Mouse (Mus musculus) limb, embryonic 12.5 days (tissue): ENCODE measurements at regions not wholly inside any gene's neighbourhood (a gene's known extent, or its start where the extent isn't known, plus 50 kb on each side); places are given as distances from the start of the nearest gene placed in this dataset.

Source experiments
- ATAC-seq: fragments of 200-750 bp; cut with Nextera tagmentation; 2 replicates; pipeline ENCODE4 v1.8.0; 2017; ENCODE audit warnings: low read depth, moderate TSS enrichment; ENCODE audit not compliant: insufficient number of reproducible peaks, insufficient read depth, low FRiP score, low TSS enrichment
- H3K27ac ChIP-seq: fragments of 300-500 bp; sonication (generic); 2 replicates; pipeline ENCODE4 v1.5.1; 2016; ENCODE audit warnings: mild to moderate bottlenecking, moderate library complexity
- H3K27me3 ChIP-seq: fragments of 300-500 bp; sonication (generic); 2 replicates; pipeline ENCODE4 v1.6.1; 2016; ENCODE audit warnings: mild to moderate bottlenecking, moderate library complexity
- H3K36me3 ChIP-seq: fragments of 300-500 bp; sonication (generic); 2 replicates; pipeline ENCODE4 v1.6.1; 2016; ENCODE audit warnings: mild to moderate bottlenecking, moderate library complexity
- H3K4me1 ChIP-seq: fragments of 300-500 bp; sonication (generic); replicated peaks from 2 replicates; pipeline ENCODE4 v1.6.1; 2016
- H3K4me2 ChIP-seq: fragments of 300-500 bp; sonication (generic); 2 replicates; pipeline ENCODE4 v1.6.1; 2016; ENCODE audit warnings: mild to moderate bottlenecking, moderate library complexity
- H3K4me3 ChIP-seq: fragments of 300-500 bp; sonication (generic); replicated peaks from 2 replicates; pipeline ENCODE4 v1.5.1; 2016; ENCODE audit warnings: mild to moderate bottlenecking
- H3K9ac ChIP-seq: fragments of 300-500 bp; sonication (generic); replicated peaks from 2 replicates; pipeline ENCODE4 v1.6.1; 2016; ENCODE audit warnings: mild to moderate bottlenecking, moderate library complexity
- H3K9me3 ChIP-seq: fragments of 300-500 bp; sonication (generic); 2 replicates; pipeline ENCODE4 v1.6.1; 2016; ENCODE audit warnings: mild to moderate bottlenecking, moderate library complexity
- WGBS: fragments of 180-500 bp; shearing (Covaris S2); methylation state at CpG from one replicate; pipeline ENCODE4 v1.1.7; 2016; 5-methylcytosine and 5-hydroxymethylcytosine counted together

DNA sequence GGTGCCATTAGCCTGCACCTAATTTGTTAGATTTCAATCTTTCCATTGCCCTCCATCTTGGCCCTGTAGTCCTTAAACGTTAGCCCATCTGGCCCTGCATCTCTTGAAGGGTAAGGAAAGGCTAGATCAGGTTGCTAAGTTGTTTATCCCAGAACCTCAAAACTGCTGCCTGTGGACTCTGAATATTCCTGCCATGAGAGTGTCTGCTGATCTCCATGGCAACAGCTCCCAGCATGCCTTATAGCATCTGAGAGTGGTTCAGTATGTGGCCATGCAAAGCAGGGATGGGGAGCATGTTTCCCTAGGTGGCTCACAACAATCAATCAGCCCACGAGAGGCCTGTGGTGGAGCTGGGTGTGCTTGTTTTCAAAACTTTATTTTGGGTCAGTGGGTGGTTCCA, 346.3 kb downstream of the Rps24 start:
- no peak for ATAC-seq
- no peak overlapping the region for H3K4me2 ChIP-seq
- 42% methylated on average over 2 of the region's 2 CpGs for WGBS
- no peaks in the 10 kb centered on the region for H3K36me3 ChIP-seq
- peaks cover 35% of the 10 kb centered on the region for H3K4me1 ChIP-seq
- H3K27me3 ChIP-seq = no peaks in the 10 kb centered on the region
- H3K9ac ChIP-seq = no peak overlapping the region
- no peak overlapping the region for H3K4me3 ChIP-seq
- H3K27ac ChIP-seq = 0 out of 2 replicates have a peak overlapping the region, but pooled peaks have one; percentile 17
- H3K9me3 ChIP-seq = no peaks in the 10 kb centered on the region

DNA sequence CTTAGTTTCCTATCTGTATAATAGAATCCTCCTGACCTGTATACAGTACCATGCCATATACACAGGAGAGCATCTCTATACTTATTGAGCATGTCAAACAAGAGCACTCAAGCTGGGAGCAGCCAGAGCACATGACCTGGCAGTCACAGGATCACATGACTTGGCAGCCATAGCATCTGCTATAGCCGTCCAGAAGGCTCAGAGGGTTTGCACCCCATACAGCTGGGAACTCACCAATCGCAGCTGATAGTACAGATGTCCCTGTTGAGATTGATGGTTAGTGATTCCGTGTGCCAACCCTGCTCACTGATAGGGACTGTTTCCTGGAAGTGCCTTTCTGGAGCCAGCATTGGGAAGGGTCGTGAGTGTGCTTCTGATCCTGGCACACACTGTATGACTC, 351.3 kb downstream of the Rps24 start:
- H3K4me1 ChIP-seq = peaks cover 44% of the 10 kb centered on the region
- H3K27me3 ChIP-seq = no peaks in the 10 kb centered on the region
- ATAC-seq = no peak
- 79% methylated on average over 4 of the region's 4 CpGs for WGBS
- no peak overlapping the region for H3K4me3 ChIP-seq
- H3K9me3 ChIP-seq = no peaks in the 10 kb centered on the region
- no peak overlapping the region for H3K9ac ChIP-seq
- H3K36me3 ChIP-seq = no peaks in the 10 kb centered on the region
- no peak overlapping the region for H3K27ac ChIP-seq
- no peak overlapping the region for H3K4me2 ChIP-seq

DNA sequence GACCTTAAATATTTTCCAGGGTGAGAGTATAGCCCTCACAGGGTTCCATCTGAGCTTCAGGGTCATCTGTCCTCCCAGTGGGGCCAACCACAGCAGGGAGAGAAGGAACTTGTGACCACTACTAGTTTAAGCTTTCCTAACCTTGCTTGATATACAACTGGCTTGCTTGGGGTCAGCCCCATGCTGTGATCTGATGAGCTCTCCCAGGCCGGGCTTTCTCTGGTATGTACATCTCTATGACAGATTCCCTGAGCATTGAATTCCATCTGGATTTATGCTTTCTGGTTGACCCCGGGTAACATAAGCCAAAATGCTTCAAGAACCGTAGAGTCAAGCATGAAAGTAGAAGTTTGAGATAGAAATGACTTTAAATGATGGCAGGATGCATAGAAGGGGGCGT, 352.1 kb downstream of the Rps24 start:
- H3K4me3 ChIP-seq = no peak overlapping the region
- H3K9ac ChIP-seq = no peak overlapping the region
- 68% methylated on average over 4 of the region's 4 CpGs for WGBS
- peaks cover 37% of the 10 kb centered on the region for H3K4me1 ChIP-seq
- no peaks in the 10 kb centered on the region for H3K27me3 ChIP-seq
- no peak overlapping the region for H3K4me2 ChIP-seq
- H3K9me3 ChIP-seq = no peaks in the 10 kb centered on the region
- no peak for ATAC-seq
- no peaks in the 10 kb centered on the region for H3K36me3 ChIP-seq
- H3K27ac ChIP-seq = no peak overlapping the region

DNA sequence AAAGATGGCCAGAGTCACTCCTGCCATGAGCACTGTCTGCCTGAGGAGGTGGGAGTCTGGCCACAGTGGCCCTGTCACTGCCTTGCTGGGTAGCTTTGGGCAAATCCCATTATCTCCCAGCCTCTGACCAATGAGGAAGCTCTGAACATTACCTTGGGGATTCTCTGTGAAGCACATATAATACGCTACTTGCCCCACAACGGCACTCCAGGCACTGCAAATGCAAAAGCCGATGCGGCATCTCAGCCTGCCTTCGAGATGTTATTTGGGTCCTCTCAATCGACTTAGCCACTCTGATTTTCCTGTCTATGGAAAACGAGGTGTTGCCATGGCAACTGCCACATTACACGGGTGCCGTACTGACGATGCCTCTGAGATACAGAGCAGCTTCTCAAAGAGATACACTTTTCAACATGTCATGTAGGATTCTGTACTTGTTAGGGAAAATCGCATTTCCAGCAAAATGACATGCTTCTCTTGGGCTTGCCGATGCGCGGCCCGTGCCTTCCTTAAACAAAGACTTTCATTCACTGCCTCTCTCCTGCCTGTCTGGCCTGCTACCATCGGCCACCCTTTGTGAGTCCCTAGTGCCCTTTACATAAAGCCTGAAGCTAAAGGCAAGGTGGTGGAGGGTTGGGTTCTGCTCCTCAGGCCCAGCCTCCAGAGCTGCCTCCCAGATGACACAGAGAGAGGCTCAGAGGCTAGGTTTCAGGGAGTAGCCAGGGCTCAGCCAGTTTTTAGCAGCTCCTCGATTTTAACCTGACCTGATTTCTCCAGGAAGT, 355.0 kb downstream of the Rps24 start:
- H3K27me3 ChIP-seq = no peaks in the 10 kb centered on the region
- H3K27ac ChIP-seq = peak overlapping the region; percentile 70
- H3K4me3 ChIP-seq = no peak overlapping the region
- H3K9ac ChIP-seq = no peak overlapping the region
- H3K9me3 ChIP-seq = no peaks in the 10 kb centered on the region
- H3K36me3 ChIP-seq = no peaks in the 10 kb centered on the region
- H3K4me1 ChIP-seq = peaks cover 37% of the 10 kb centered on the region
- no peak overlapping the region for H3K4me2 ChIP-seq
- no peak for ATAC-seq
- WGBS = 58% methylated on average over 17 of the region's 17 CpGs

- no peaks in the 10 kb centered on the region for H3K9me3 ChIP-seq
- no peak overlapping the region for H3K27ac ChIP-seq
- 74% methylated on average over 4 of the region's 4 CpGs for WGBS
- no peaks in the 10 kb centered on the region for H3K36me3 ChIP-seq
- ATAC-seq = no peak
- H3K27me3 ChIP-seq = no peaks in the 10 kb centered on the region
- H3K9ac ChIP-seq = no peak overlapping the region
- H3K4me3 ChIP-seq = no peak overlapping the region
- H3K4me2 ChIP-seq = no peak overlapping the region
- peaks cover 37% of the 10 kb centered on the region for H3K4me1 ChIP-seq
Observed at GRCm38 (mm10) chr14:24843626-24844025, 356.7 kb downstream of the Rps24 start.

- Histone ChIP-seq H3K36me3 (no peaks in the 10 kb centered on the region), H3K27ac (peak overlapping the region; percentile 66), H3K9ac (no peak overlapping the region), H3K9me3 (no peaks in the 10 kb centered on the region), H3K4me3 (no peak overlapping the region), H3K27me3 (no peaks in the 10 kb centered on the region), H3K4me2 (no peak overlapping the region), H3K4me1 (peaks cover 37% of the 10 kb centered on the region)
- no peak for ATAC-seq
- WGBS = 6% methylated on average over 1 of the region's 1 CpGs
Observed at GRCm38 (mm10) chr14:24850491-24850890, 363.6 kb downstream of the Rps24 start.

GRCm38 (mm10) chr14:24854459-24854858, 367.5 kb downstream of the Rps24 start:
- no peak overlapping the region for H3K4me3 ChIP-seq
- ATAC-seq = no peak
- H3K27ac ChIP-seq = 0 out of 2 replicates have a peak overlapping the region, but pooled peaks have one; percentile 8
- WGBS = 37% methylated on average over 4 of the region's 4 CpGs
- H3K4me2 ChIP-seq = no peak overlapping the region
- no peaks in the 10 kb centered on the region for H3K27me3 ChIP-seq
- no peaks in the 10 kb centered on the region for H3K36me3 ChIP-seq
- peaks cover 37% of the 10 kb centered on the region for H3K4me1 ChIP-seq
- no peak overlapping the region for H3K9ac ChIP-seq
- H3K9me3 ChIP-seq = no peaks in the 10 kb centered on the region

GRCm38 (mm10) chr14:24862171-24862570, 375.2 kb downstream of the Rps24 start:
- 80% methylated on average over 8 of the region's 8 CpGs for WGBS
- Histone ChIP-seq H3K9me3 (no peaks in the 10 kb centered on the region), H3K27me3 (no peaks in the 10 kb centered on the region), H3K4me2 (no peak overlapping the region), H3K9ac (no peak overlapping the region), H3K27ac (no peak overlapping the region), H3K4me1 (peaks cover 35% of the 10 kb centered on the region), H3K4me3 (no peak overlapping the region), H3K36me3 (no peaks in the 10 kb centered on the region)
- ATAC-seq = no peak

DNA sequence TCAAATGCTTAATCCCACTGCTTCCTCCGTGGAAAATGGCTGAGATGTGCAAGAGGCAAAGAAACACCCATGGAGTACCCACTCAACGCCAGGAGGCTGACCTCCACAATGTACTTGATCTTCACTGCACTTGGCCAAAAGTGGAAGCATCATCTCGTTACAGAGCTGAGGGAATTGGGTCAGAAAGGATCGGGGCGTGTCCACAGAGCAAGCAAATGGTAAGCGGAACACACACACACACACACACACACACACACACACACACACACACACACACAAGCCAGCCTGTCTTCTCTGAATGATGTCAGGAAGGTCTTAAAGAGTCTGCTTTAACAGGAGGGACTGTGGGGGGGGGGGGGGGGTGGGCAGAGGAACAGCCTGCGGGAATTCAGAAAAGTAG, 375.7 kb downstream of the Rps24 start:
- no peak overlapping the region for H3K27ac ChIP-seq
- 82% methylated on average over 7 of the region's 7 CpGs for WGBS
- no peak overlapping the region for H3K4me2 ChIP-seq
- no peak overlapping the region for H3K4me3 ChIP-seq
- H3K27me3 ChIP-seq = no peaks in the 10 kb centered on the region
- no peaks in the 10 kb centered on the region for H3K9me3 ChIP-seq
- H3K9ac ChIP-seq = no peak overlapping the region
- no peak for ATAC-seq
- H3K4me1 ChIP-seq = peaks cover 35% of the 10 kb centered on the region
- H3K36me3 ChIP-seq = no peaks in the 10 kb centered on the region

GRCm38 (mm10) chr14:24863116-24863515, 376.2 kb downstream of the Rps24 start:
- Histone ChIP-seq H3K4me2 (no peak overlapping the region), H3K9ac (no peak overlapping the region), H3K27me3 (no peaks in the 10 kb centered on the region), H3K4me1 (peaks cover 35% of the 10 kb centered on the region), H3K4me3 (no peak overlapping the region), H3K36me3 (no peaks in the 10 kb centered on the region), H3K27ac (no peak overlapping the region), H3K9me3 (no peaks in the 10 kb centered on the region)
- ATAC-seq = no peak
- 71% methylated on average over 8 of the region's 8 CpGs for WGBS

GRCm38 (mm10) chr14:24865579-24866230, 378.8 kb downstream of the Rps24 start:
- Histone ChIP-seq H3K27ac (no peak overlapping the region), H3K9me3 (no peaks in the 10 kb centered on the region), H3K9ac (no peak overlapping the region; the same call in 1 of the 2 replicates), H3K4me3 (no peak overlapping the region), H3K27me3 (0 out of 2 replicates have a peak, but pooled peaks cover 2% of the 10 kb centered on the region), H3K36me3 (no peaks in the 10 kb centered on the region), H3K4me1 (peaks cover 25% of the 10 kb centered on the region), H3K4me2 (no peak overlapping the region)
- no peak for ATAC-seq
- 91% methylated on average over 6 of the region's 6 CpGs for WGBS
